Mouse (Mus musculus) thymus, adult 18-20 months (tissue): Measurements from ENCODE around the gene Gm5105.

Experiments
- DNase-seq, 2 experiments: peaks; one replicate each; pipeline ENCODE4 v3.0.0; 2022; ENCODE audit warnings: mixed read lengths in 2 of 2

Gm5105 gene

GRCm38 (mm10) chr3:138067288-138067687 lies at the start of gene Gm5105:
Gm5105 (minus strand) TSS chr3:138067388.
- no peak for DNase-seq

GRCm38 (mm10) chr3:138116871-138117270 lies 49.7 kb upstream of the Gm5105 start:
- no peak for DNase-seq

GRCm38 (mm10) chr3:138114106-138114505 lies 46.9 kb upstream of the Gm5105 start:
- no peak for DNase-seq

- no peak for DNase-seq
Measured at GRCm38 (mm10) chr3:138110910-138111782, 44.0 kb upstream of the Gm5105 start.

GRCm38 (mm10) chr3:138106887-138107286 lies 39.7 kb upstream of the Gm5105 start:
- no peak for DNase-seq

- DNase-seq: no peak
Measured at GRCm38 (mm10) chr3:138105056-138105455, 37.9 kb upstream of the Gm5105 start.

GRCm38 (mm10) chr3:138103690-138104089 lies 36.5 kb upstream of the Gm5105 start:
- no peak for DNase-seq

GRCm38 (mm10) chr3:138101936-138102335 lies 34.7 kb upstream of the Gm5105 start:
- no peak for DNase-seq

GRCm38 (mm10) chr3:138097718-138098117 lies 30.5 kb upstream of the Gm5105 start:
- DNase-seq: no peak

GRCm38 (mm10) chr3:138096263-138097028 lies 29.3 kb upstream of the Gm5105 start:
- DNase-seq: no peak

- no peak for DNase-seq
Measured at GRCm38 (mm10) chr3:138095718-138096117, 28.5 kb upstream of the Gm5105 start.

GRCm38 (mm10) chr3:138095301-138095700 lies 28.1 kb upstream of the Gm5105 start:
- no peak for DNase-seq

GRCm38 (mm10) chr3:138083896-138084295 lies 16.7 kb upstream of the Gm5105 start:
- DNase-seq: no peak

GRCm38 (mm10) chr3:138083073-138083637 lies 16.0 kb upstream of the Gm5105 start:
- no peak for DNase-seq

GRCm38 (mm10) chr3:138078701-138079100 lies 11.5 kb upstream of the Gm5105 start:
- DNase-seq: no peak

GRCm38 (mm10) chr3:138077476-138078340 lies 10.5 kb upstream of the Gm5105 start:
- DNase-seq: no peak

- DNase-seq: no peak
Measured at GRCm38 (mm10) chr3:138075209-138075608, 8.0 kb upstream of the Gm5105 start.

GRCm38 (mm10) chr3:138074214-138074613 lies 7.0 kb upstream of the Gm5105 start:
- DNase-seq: no peak

- DNase-seq: no peak
Measured at GRCm38 (mm10) chr3:138071476-138072073, 4.4 kb upstream of the Gm5105 start.

- no peak for DNase-seq
Measured at GRCm38 (mm10) chr3:138071004-138071403, 3.8 kb upstream of the Gm5105 start.

GRCm38 (mm10) chr3:138069756-138070511 lies 2.7 kb upstream of the Gm5105 start:
- DNase-seq: no peak
